In the genomic region with DNA sequence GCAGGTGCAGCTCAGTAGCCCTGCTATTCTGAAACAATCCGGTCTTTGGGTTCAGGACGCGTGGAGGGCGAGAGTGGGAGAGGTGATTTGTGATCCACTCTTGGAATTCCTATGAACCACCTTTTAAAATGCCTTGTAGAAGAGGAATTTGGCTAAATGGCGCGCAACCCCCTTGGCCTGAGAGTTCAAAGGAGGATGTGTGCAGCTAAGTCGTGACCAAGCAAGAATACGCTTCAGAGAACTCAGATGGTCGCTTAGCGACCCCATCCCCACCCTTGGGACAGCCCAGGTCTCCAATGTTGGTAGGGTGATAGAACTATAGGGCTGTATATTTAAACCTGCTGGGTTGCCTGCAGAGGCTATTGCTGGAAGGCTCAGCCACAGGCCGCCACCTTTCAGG, we compare ENCODE assay signal across 9 mouse cellular contexts. TPM values are rescaled to one million over a fixed set of nuclear protein-coding genes. Genes with fewer than 3 reads are reported as not detected.
DNase-seq lines count a peak whose midpoint lies in the region; ATAC-seq and TF ChIP-seq lines count a peak whose summit lies in the region.
"Had no signal": no experiment of that assay in that cellular context is flagged by ENCODE, and none has a peak within 500 bp of the region (broad histone marks: within the 10 kb centered on the region; RNA-seq: fewer than 3 reads in every experiment).

No protein-coding gene starts in this region.

- no peak for TF ChIP-seq CTCF in layer of hippocampus, adult 2 months (conservative IDR thresholded peaks at IDR 0.05)

- H3K9me3 ChIP-seq in forebrain, embryonic 11.5 days (ENCODE audit: control insufficient read depth, low read length) = no peaks in the 10 kb centered on the region
- no peaks in the 10 kb centered on the region for H3K9me3 ChIP-seq in intestine, embryonic 15.5 days
- H3K9me3 ChIP-seq in neural tube, embryonic 14.5 days (ENCODE audit: control insufficient read depth, low read length) = no peaks in the 10 kb centered on the region

- H3K27me3 ChIP-seq in forebrain, embryonic 11.5 days (ENCODE audit: control insufficient read depth, insufficient read depth, low read length) = peaks cover 9% of the 10 kb centered on the region; the same call in 1 of the 2 replicates
- 0 out of 2 replicates have a peak, but pooled peaks cover 7% of the 10 kb centered on the region for H3K27me3 ChIP-seq in intestine, embryonic 15.5 days (replicated peaks)
- no peaks in the 10 kb centered on the region for H3K27me3 ChIP-seq in neural tube, embryonic 14.5 days (ENCODE audit: control insufficient read depth, insufficient read depth, low read length)
- H3K27me3 ChIP-seq: Patski had no signal

- H3K4me1 ChIP-seq in forebrain, embryonic 11.5 days (replicated peaks; ENCODE audit: control insufficient read depth, insufficient read depth, low read length) = peaks cover 18% of the 10 kb centered on the region; the same call in 1 of the 2 replicates
- H3K4me1 ChIP-seq in intestine, embryonic 15.5 days (replicated peaks) = peaks cover 17% of the 10 kb centered on the region; the same call in 1 of the 2 replicates
- H3K4me1 ChIP-seq in neural tube, embryonic 14.5 days (ENCODE audit: control insufficient read depth, insufficient read depth, low read length) = peaks cover 29% of the 10 kb centered on the region

- DNase-seq in layer of hippocampus, adult 2 months (ENCODE audit: low spot score in 2 of 2) = no peak
- DNase-seq in layer of hippocampus, adult 8-10 months (ENCODE audit: low spot score in 2 of 2) = no peak
- DNase-seq in forebrain, embryonic 11.5 days (ENCODE audit: low spot score) = no peak
- DNase-seq in left cerebral cortex, postnatal 36 days (ENCODE audit: low spot score in 2 of 2) = no peak
- DNase-seq in retina, postnatal 1 day = no peak
- no peak for DNase-seq in frontal cortex, adult 2 months (ENCODE audit: extremely low spot score in 1 of 2, low spot score in 1 of 2)

- ATAC-seq in forebrain, embryonic 11.5 days (replicated peaks; ENCODE audit: low FRiP score) = no peak
- no peak for ATAC-seq in intestine, embryonic 15.5 days
- no peak for ATAC-seq in neural tube, embryonic 14.5 days (ENCODE audit: low read depth)

- intact Hi-C loops in left cerebral cortex, postnatal 36 days (cut with DNase I) = loop anchor here (5.0 kb wide), 1 partner anchor 101 kb away; no protein-coding TSS in a partner anchor

- H3K4me2 ChIP-seq in forebrain, embryonic 11.5 days (ENCODE audit: low read depth, low read length, severe bottlenecking) = peak overlapping the region; percentile 85
- peak overlapping the region; percentile 100 for H3K4me2 ChIP-seq in intestine, embryonic 15.5 days (replicated peaks)
- peak overlapping the region; percentile 81 for H3K4me2 ChIP-seq in neural tube, embryonic 14.5 days (ENCODE audit: low read depth, low read length)

- H3K9ac ChIP-seq in forebrain, embryonic 11.5 days (ENCODE audit: low read length) = peak overlapping the region; percentile 65; the same call in 1 of the 2 replicates
- no peak overlapping the region for H3K9ac ChIP-seq in intestine, embryonic 15.5 days
- peak overlapping the region; percentile 86 for H3K9ac ChIP-seq in neural tube, embryonic 14.5 days (replicated peaks; ENCODE audit: low read depth, low read length)

- no peaks in the 10 kb centered on the region for H3K36me3 ChIP-seq in forebrain, embryonic 11.5 days (ENCODE audit: control insufficient read depth, insufficient read depth, low read length)
- H3K36me3 ChIP-seq in intestine, embryonic 15.5 days = no peaks in the 10 kb centered on the region
- H3K36me3 ChIP-seq in neural tube, embryonic 14.5 days (ENCODE audit: control insufficient read depth, insufficient read depth, low read length) = no peaks in the 10 kb centered on the region

- WGBS in forebrain, embryonic 11.5 days = 3% methylated on average over 11 of the region's 11 CpGs
- 16% methylated on average over 11 of the region's 11 CpGs for WGBS in intestine, embryonic 15.5 days
- 4% methylated on average over 11 of the region's 11 CpGs for WGBS in neural tube, embryonic 14.5 days

- peak overlapping the region; percentile 94 for H3K27ac ChIP-seq in layer of hippocampus, adult 2 months
- no peak overlapping the region for H3K27ac ChIP-seq in forebrain, embryonic 11.5 days (ENCODE audit: low read depth, low read length)
- H3K27ac ChIP-seq in intestine, embryonic 15.5 days = no peak overlapping the region
- H3K27ac ChIP-seq in neural tube, embryonic 14.5 days (ENCODE audit: low read depth, low read length) = peak overlapping the region; percentile 81

- peak overlapping the region; percentile 94 for H3K4me3 ChIP-seq in layer of hippocampus, adult 2 months
- H3K4me3 ChIP-seq in forebrain, embryonic 11.5 days (ENCODE audit: low read depth, low read length) = peak overlapping the region; percentile 54
- peak overlapping the region; percentile 63 for H3K4me3 ChIP-seq in intestine, embryonic 15.5 days (replicated peaks)
- peak overlapping the region; percentile 78 for H3K4me3 ChIP-seq in neural tube, embryonic 14.5 days (ENCODE audit: low read depth, low read length)

RNA-seq across cellular contexts. Expression of gene Limch1, which starts 1.1 kb away (rescaled TPM):
- 100 to 1,000 TPM; 127 to 140 TPM for total RNA-seq in layer of hippocampus, adult 2 months (2021)
- 100 to 1,000 TPM; 112 to 133 (median 124) TPM for total RNA-seq in layer of hippocampus, adult 8-10 months (2022)
- polyA plus RNA-seq in forebrain, embryonic 11.5 days (2014; fragmentation: Nextera tagmentation; extraction: Ambion mirVana) = 39.2 and 41.7 TPM in 2 replicates
- 11.3 and 11.7 TPM in 2 replicates for polyA plus RNA-seq in intestine, embryonic 15.5 days (2015; fragmentation: Nextera tagmentation; extraction: Ambion mirVana)
- 81.8 and 84.9 TPM in 2 replicates for polyA plus RNA-seq in neural tube, embryonic 14.5 days (2014; fragmentation: Nextera tagmentation; extraction: Ambion mirVana)
- total RNA-seq in left cerebral cortex, postnatal 36 days (2021) = 100 to 1,000 TPM; 100 to 131 TPM
- 75.4 and 83.3 TPM in 2 replicates for polyA plus RNA-seq in frontal cortex, adult 2 months (2012; rRNA removed)

Comparison
In these comparisons a context has a peak if more than half of its experiments do, and no peak if none do; other contexts are left out.
1. H3K27ac ChIP-seq: peak in layer of hippocampus, adult 2 months (single experiment) and neural tube, embryonic 14.5 days (single experiment); none in forebrain, embryonic 11.5 days (single experiment) and intestine, embryonic 15.5 days (single experiment).
2. Peak in every context shown above with its lines, with median percentiles within 50 percentile points of each other: H3K4me3 ChIP-seq and H3K4me2 ChIP-seq.